Mouse (Mus musculus) right cerebral cortex, postnatal 25 days (tissue): ENCODE measurements at regions not wholly inside any gene's neighbourhood (a gene's known extent, or its start where the extent isn't known, plus 50 kb on each side); places are given as distances from the start of the nearest gene placed in this dataset.

Source experiments
- DNase-seq: peaks from one replicate; pipeline ENCODE4 v3.0.0; 2022

- no peak for DNase-seq
Measured at GRCm38 (mm10) chr12:77997916-77998315, 196.1 kb upstream of the Gm6657 start.

GRCm38 (mm10) chr12:78000401-78000800 lies 193.6 kb upstream of the Gm6657 start:
- DNase-seq: no peak

- DNase-seq: peak; percentile 85
Measured at GRCm38 (mm10) chr12:78001846-78002245, 192.2 kb upstream of the Gm6657 start.

GRCm38 (mm10) chr12:78033766-78034165 lies 160.3 kb upstream of the Gm6657 start:
- no peak for DNase-seq

- no peak for DNase-seq
Measured at GRCm38 (mm10) chr12:78046582-78046981, 147.5 kb upstream of the Gm6657 start.

GRCm38 (mm10) chr12:78055956-78056355 lies 138.1 kb upstream of the Gm6657 start:
- peak; percentile 47 for DNase-seq

DNA sequence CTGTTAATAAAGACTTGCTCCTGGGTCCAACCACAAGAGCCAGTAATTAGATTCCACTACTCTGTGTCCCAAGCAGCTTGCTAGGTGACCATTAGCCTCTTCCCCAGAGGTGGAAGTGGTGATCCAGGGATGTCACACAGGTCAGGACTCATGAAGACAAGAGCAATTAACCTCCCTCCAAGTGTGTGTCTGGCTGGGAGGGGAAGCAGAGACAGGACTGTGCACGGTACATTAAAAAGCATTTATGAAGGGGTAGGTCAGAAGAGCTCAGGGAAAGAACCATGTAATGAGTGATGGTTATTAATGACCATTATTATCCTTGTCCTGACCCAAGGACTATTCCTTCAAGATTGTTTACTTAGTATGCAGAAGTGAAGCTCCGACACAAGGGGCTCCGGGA lies 136.9 kb upstream of the Gm6657 start:
- no peak for DNase-seq

DNA sequence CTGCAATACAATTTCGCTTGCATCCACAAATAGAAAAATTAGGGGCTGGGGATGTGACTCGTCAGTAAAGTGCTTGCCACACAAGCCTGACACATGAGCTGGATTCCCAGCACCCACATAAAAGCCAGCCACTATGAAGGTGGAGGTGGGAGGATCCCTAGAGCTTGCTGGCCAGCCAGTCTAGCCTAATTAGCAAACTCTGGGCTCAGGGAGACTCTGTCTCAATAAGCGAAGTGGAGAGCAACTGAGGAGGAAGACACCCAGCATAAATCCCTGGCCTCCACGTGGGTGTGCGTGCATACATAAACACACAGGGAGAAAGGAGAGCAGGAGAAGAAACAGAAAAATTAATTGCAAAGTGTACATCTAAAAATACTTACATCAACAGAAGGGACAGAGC lies 134.1 kb upstream of the Gm6657 start:
- no peak for DNase-seq

DNA sequence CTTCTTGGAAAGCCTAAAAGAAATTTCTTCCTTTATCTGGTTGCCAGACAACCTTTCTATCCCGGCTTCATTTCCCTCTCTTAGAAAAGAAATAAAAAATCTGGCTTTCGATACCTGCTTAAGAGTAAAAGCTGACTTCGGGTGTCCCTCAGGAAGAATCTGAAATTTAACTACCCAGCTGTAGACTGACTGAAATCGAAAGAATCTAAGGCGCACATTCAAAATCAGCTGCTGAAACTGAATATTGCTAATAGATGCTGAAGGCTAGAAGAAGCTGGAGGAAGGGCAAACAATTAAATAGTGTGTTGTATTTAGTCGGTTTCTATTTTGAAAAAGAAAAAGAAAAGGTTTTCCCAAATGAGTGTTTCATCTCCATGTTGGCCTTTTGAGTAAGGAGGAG lies 128.0 kb upstream of the Gm6657 start:
- DNase-seq: no peak

GRCm38 (mm10) chr12:78072935-78073334 lies 121.1 kb upstream of the Gm6657 start:
- no peak for DNase-seq

- DNase-seq: no peak
Measured at GRCm38 (mm10) chr12:78074290-78074802, 119.7 kb upstream of the Gm6657 start.

DNA sequence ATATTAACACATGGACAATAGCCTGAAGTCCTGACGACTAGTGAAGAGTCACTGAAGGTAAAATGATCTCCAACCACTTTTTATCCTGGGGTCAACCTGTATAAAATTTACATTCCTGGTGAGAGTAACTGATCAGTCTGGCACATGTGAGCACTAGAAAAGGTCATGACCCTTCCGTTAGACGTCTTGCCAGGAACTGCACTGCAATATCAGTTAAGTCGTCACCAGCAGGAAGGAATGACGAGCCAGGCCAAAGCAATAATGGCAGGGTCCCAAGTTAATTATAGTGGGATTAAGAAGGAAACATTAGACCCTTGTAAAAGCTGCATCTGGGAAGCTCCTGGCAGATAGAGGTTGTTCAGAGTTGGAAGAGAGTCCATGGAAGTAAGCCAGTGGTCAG lies 116.8 kb upstream of the Gm6657 start:
- no peak for DNase-seq

GRCm38 (mm10) chr12:78082163-78082562 lies 111.9 kb upstream of the Gm6657 start:
- no peak for DNase-seq

GRCm38 (mm10) chr12:78086016-78086415 lies 108.0 kb upstream of the Gm6657 start:
- DNase-seq: no peak

GRCm38 (mm10) chr12:78087921-78088320 lies 106.1 kb upstream of the Gm6657 start:
- DNase-seq: no peak

DNA sequence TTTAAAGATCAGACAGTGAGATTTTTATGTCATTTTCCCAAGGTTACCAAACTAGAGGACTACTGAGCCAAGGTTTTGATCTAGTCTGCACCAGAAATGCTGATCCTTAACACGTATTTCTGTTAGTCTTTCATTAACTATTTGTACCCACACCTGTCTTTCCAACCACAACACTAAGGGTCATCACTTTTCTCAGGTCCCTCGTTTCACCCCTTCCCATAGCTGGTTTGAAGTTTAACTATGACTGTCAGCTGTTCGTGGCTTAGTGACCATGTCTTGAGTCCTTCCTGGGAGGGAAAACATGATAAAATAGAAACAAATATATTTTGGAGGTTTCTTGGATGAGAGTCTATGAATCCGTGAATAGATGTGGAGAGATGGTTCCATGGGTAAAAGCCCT lies 99.6 kb upstream of the Gm6657 start:
- DNase-seq: no peak

- DNase-seq: no peak
Measured at GRCm38 (mm10) chr12:78095352-78095751, 98.7 kb upstream of the Gm6657 start.

- no peak for DNase-seq
Measured at GRCm38 (mm10) chr12:78095916-78096315, 98.1 kb upstream of the Gm6657 start.

DNA sequence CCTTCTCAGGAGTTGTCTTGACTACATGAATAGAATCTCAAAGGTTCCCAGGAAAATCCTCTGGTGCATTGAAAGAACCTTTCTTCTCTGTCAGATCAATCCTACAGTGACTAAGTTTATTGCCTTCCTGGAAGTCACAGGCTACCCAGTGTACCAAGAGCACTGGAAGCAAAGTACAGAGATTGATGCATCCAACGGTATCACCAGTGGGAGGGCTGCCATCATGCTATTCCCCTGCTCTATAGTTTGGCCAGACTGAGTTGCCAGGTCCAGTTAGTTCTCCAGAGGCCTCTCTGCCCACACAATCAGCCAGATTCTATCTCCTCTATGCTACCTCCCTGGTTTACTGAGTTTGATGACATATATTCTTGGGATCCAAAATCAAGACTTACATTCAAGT lies 96.9 kb upstream of the Gm6657 start:
- no peak for DNase-seq

GRCm38 (mm10) chr12:78097692-78098091 lies 96.3 kb upstream of the Gm6657 start:
- no peak for DNase-seq

GRCm38 (mm10) chr12:78098765-78099194 lies 95.3 kb upstream of the Gm6657 start:
- peak; percentile 77 for DNase-seq

DNA sequence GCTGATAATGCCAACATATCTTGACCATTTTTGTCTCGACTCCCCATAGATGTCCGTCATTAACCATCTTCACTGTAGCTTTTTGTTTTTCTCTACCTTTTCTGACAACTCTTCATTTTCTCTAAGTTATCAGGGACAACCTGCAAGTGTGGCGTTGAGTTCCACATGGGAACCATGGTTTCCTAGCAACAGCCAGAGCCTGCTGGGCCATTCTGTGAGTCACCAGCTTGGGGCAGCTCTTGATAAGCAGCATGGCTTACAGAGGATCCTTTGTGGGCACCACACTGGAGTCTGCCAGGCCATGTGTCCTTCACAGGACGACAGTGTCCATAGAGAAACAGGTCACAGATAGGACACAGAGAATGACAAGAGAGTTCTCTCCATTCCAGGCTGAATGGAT lies 94.3 kb upstream of the Gm6657 start:
- DNase-seq: no peak

GRCm38 (mm10) chr12:78100756-78101155 lies 93.3 kb upstream of the Gm6657 start:
- no peak for DNase-seq

DNA sequence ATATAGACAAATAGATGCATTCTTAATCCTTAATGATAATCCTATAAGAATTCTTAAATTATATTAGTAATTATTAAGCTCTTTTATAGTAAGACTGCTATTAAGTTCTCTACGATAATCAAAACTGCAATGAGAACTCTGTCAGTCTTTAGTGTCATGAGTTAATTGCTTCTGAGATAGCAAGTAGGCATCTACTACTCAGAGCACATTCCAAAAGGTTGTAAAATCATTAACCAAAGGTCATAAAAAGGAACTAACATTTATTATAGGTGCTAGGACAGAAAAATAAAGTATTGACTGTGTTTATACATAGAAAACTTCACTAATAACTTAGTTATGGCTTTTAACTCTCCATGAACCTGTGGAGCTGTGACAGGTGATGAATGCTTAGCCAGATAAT lies 84.1 kb upstream of the Gm6657 start:
- DNase-seq: no peak

- DNase-seq: no peak
Measured at GRCm38 (mm10) chr12:78118131-78118530, 75.9 kb upstream of the Gm6657 start.

- DNase-seq: no peak
Measured at GRCm38 (mm10) chr12:78119246-78119645, 74.8 kb upstream of the Gm6657 start.
